ENCODE assay signal across 10 mouse cellular contexts in the genomic region with DNA sequence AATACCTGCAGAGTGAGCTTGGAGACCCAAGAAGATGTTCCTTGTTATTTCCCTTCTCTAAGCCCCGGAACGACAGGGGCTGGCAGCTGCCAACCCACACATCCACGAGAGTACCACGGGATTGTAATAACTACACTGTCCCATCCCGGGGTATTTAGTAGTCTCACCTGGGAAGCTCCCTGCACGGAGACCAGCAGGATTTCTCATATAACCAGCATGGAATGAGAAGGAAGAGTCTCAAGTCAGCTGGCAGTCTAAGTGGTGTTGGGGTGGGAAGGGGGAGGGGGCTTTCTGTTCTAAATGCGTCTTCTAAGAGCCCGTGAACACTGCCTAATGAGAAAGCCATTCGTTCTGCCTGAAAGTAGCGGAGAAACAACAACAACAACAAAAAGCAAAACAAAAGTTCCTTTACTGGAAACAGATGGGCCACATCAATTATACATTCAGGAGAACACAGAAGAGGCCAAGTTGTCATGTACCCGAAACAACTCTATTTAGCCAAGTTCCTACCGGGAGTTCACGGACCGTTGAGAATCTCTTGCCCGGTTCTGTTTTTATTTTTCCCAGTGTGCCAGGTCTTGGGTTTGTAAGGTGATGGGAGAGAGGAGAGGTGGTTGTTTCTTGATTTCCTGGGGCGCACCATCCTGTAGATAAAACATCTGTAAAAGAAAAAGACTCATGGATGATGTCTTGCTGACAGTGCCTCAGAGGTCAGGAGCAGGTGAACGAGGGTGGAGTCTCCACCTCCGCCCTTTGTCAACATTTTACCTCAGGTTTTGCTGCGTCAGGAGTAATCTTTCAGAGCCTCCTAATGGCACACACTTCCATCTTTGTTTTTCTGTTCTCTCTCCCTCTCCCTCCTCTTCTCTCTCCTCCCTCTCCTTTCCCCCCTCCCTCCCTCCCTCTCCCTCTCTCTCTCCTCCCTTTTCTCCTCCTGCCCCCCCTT.
A peak's percentile ranks its signal among the peaks of the same experiment; 100 is the strongest.
DNase-seq lines count a peak whose midpoint lies in the region; ATAC-seq and TF ChIP-seq lines count a peak whose summit lies in the region.
"Had no signal": no experiment of that assay in that cellular context is flagged by ENCODE, and none has a peak within 500 bp of the region (broad histone marks: within the 10 kb centered on the region; RNA-seq: fewer than 3 reads in every experiment).

No protein-coding gene starts in this region.

- DNase-seq in heart, adult 18-20 months, result peak; percentile 27 to 32
- DNase-seq in heart, postnatal 14 days, result no peak
- peak; percentile 21 for DNase-seq in forebrain, postnatal 0 days
- no peak for DNase-seq in right cerebral cortex, postnatal 4 days
- DNase-seq in gastrocnemius, adult 18-20 months (ENCODE audit: low spot score), result no peak
- DNase-seq in cerebellum, adult 18-20 months, result no peak
- DNase-seq: cerebellum, adult 11-12 months had no signal

- no peak for TF ChIP-seq EP300 in ES-Bruce4 (IDR thresholded peaks at IDR 0.05; ENCODE audit: insufficient read depth, low read depth, low read length)

- H3K27me3 ChIP-seq in ES-Bruce4 (ENCODE audit: control insufficient read depth, insufficient read depth, low read length, poor library complexity, severe bottlenecking), result no peaks in the 10 kb centered on the region
- no peaks in the 10 kb centered on the region for H3K27me3 ChIP-seq in forebrain, postnatal 0 days (ENCODE audit: insufficient read depth, low read length)
- no peaks in the 10 kb centered on the region for H3K27me3 ChIP-seq in kidney, embryonic 15.5 days

- intact Hi-C loops in heart, postnatal 14 days (cut with DNase I), result loop anchor here (5.0 to 10.0 kb wide), 3 partner anchors 112 to 589 kb away; partner anchors contain the start of gene Pawr

- no peaks in the 10 kb centered on the region for H3K9me3 ChIP-seq in ES-Bruce4 (replicated peaks; ENCODE audit: control insufficient read depth, insufficient read depth, low read length, poor library complexity, severe bottlenecking)
- no peaks in the 10 kb centered on the region for H3K9me3 ChIP-seq in forebrain, postnatal 0 days (ENCODE audit: low read length)
- no peaks in the 10 kb centered on the region for H3K9me3 ChIP-seq in kidney, embryonic 15.5 days (replicated peaks)

- no peak for TF ChIP-seq POLR2A in ES-Bruce4 (IDR thresholded peaks at IDR 0.05; ENCODE audit: insufficient read depth, low read length)

- ATAC-seq in forebrain, postnatal 0 days, result peak; percentile 56
- ATAC-seq in kidney, embryonic 15.5 days (replicated peaks; ENCODE audit: low FRiP score), result no peak; the same call in 1 of the 2 replicates

- H3K4me3 ChIP-seq in ES-Bruce4 (ENCODE audit: low read depth, low read length), result no peak overlapping the region
- no peak overlapping the region for H3K4me3 ChIP-seq in forebrain, postnatal 0 days (ENCODE audit: low read depth, low read length)
- no peak overlapping the region for H3K4me3 ChIP-seq in kidney, embryonic 15.5 days (replicated peaks)
- H3K4me3 ChIP-seq: layer of hippocampus, adult 2 months had no signal

- H3K9ac ChIP-seq in ES-Bruce4 (ENCODE audit: low read depth, poor library complexity, severe bottlenecking), result 0 out of 2 replicates have a peak overlapping the region, but pooled peaks have one; percentile 28
- H3K9ac ChIP-seq in forebrain, postnatal 0 days, result no peak overlapping the region
- no peak overlapping the region for H3K9ac ChIP-seq in kidney, embryonic 15.5 days

- 39% methylated on average over 19 of the region's 19 CpGs for whole genome bisulfite sequencing in forebrain, postnatal 0 days
- WGBS in kidney, embryonic 15.5 days, result 55% methylated on average over 19 of the region's 19 CpGs

- H3K4me1 ChIP-seq in ES-Bruce4 (ENCODE audit: control insufficient read depth, insufficient read depth, low read length), result no peaks in the 10 kb centered on the region
- no peaks in the 10 kb centered on the region for H3K4me1 ChIP-seq in forebrain, postnatal 0 days (ENCODE audit: insufficient read depth)
- peaks cover 37% of the 10 kb centered on the region for H3K4me1 ChIP-seq in kidney, embryonic 15.5 days

- no peaks in the 10 kb centered on the region for H3K36me3 ChIP-seq in ES-Bruce4 (ENCODE audit: control insufficient read depth, insufficient read depth, low read length, poor library complexity, severe bottlenecking)
- no peaks in the 10 kb centered on the region for H3K36me3 ChIP-seq in forebrain, postnatal 0 days (ENCODE audit: insufficient read depth)
- no peaks in the 10 kb centered on the region for H3K36me3 ChIP-seq in kidney, embryonic 15.5 days

- H3K4me2 ChIP-seq in forebrain, postnatal 0 days (ENCODE audit: low read depth), result no peak overlapping the region
- H3K4me2 ChIP-seq in kidney, embryonic 15.5 days, result peak overlapping the region; percentile 24; the same call in 1 of the 2 replicates

- no peak overlapping the region; the same call in 1 of the 2 replicates for H3K27ac ChIP-seq in ES-Bruce4 (ENCODE audit: insufficient read depth, low read length)
- no peak overlapping the region for H3K27ac ChIP-seq in forebrain, postnatal 0 days (ENCODE audit: low read depth, low read length)
- H3K27ac ChIP-seq in kidney, embryonic 15.5 days, result peak overlapping the region; percentile 83
- H3K27ac ChIP-seq: layer of hippocampus, adult 2 months had no signal

- TF ChIP-seq CTCF in ES-Bruce4 (IDR thresholded peaks at IDR 0.05; ENCODE audit: low read depth, low read length), result no peak
- TF ChIP-seq CTCF in forebrain, postnatal 0 days (IDR thresholded peaks at IDR 0.05; ENCODE audit: low read depth), result no peak

Comparison
In these comparisons a context has a peak if more than half of its experiments do, and no peak if none do; other contexts are left out.
1. DNase-seq: peak in heart, adult 18-20 months (2 of 2) and forebrain, postnatal 0 days (single experiment); none in heart, postnatal 14 days (0 of 2), right cerebral cortex, postnatal 4 days (single experiment), gastrocnemius, adult 18-20 months (single experiment) and cerebellum, adult 18-20 months (0 of 2).